Mouse (Mus musculus) thymus, adult 2 months (tissue): ENCODE data around the gene Zfand2b. TPM values are rescaled to one million over a fixed set of nuclear protein-coding genes. Genes with fewer than 3 reads are reported as not detected.

Source experiments
- DNase-seq: peaks from one replicate; pipeline ENCODE4 v3.0.0; 2021
- H3K27ac ChIP-seq: fragments of 200-500 bp; 2 replicates; pipeline ENCODE4 v1.5.1; 2012; ENCODE audit warnings: low read length, control low read depth; ENCODE audit not compliant: control insufficient read depth, insufficient read depth
- H3K27me3 ChIP-seq: fragments of 200-500 bp; 2 replicates; pipeline ENCODE4 v1.6.1; 2012; ENCODE audit warnings: mild to moderate bottlenecking, low read length, moderate library complexity, mixed read lengths; ENCODE audit not compliant: control insufficient read depth, insufficient read depth
- H3K36me3 ChIP-seq: fragments of 200-500 bp; 2 replicates; pipeline ENCODE4 v1.6.1; 2012; ENCODE audit warnings: mild to moderate bottlenecking, low read length, moderate library complexity; ENCODE audit not compliant: control insufficient read depth, insufficient read depth
- H3K4me1 ChIP-seq: fragments of 200-500 bp; replicated peaks from 2 replicates; pipeline ENCODE4 v1.6.1; 2012; ENCODE audit warnings: low read length; ENCODE audit not compliant: control insufficient read depth, insufficient read depth
- H3K4me3 ChIP-seq: fragments of 200-500 bp; 2 replicates; pipeline ENCODE4 v1.5.1; 2012; ENCODE audit warnings: mild to moderate bottlenecking, low read length, control low read depth, moderate library complexity; ENCODE audit not compliant: control insufficient read depth, insufficient read depth
- CTCF ChIP-seq: fragments of 200-500 bp; IDR thresholded peaks from 2 replicates; pipeline ENCODE4 v1.5.1; 2012; ENCODE audit warnings: mild to moderate bottlenecking, control low read depth, low read length, moderate library complexity, borderline replicate concordance; ENCODE audit not compliant: control insufficient read depth, poor library complexity, insufficient read depth; ENCODE audit errors: extremely low read depth
- POLR2A ChIP-seq: fragments of 200-500 bp; IDR thresholded peaks from 2 replicates; pipeline ENCODE4 v1.6.1; 2012; ENCODE audit warnings: mild to moderate bottlenecking, low read length, control low read depth, moderate library complexity; ENCODE audit not compliant: control insufficient read depth, poor library complexity, insufficient read depth; ENCODE audit errors: extremely low read depth
- WGBS: fragments of 180-500 bp; shearing (Covaris S2); methylation state at CpG from one replicate; pipeline ENCODE4 v1.1.7; 2018; 5-methylcytosine and 5-hydroxymethylcytosine counted together
- polyA plus RNA-seq: library from polyadenylated mRNA; depleted of rRNA; stranded (reverse); fragments of >200 nt; gene quantifications from 2 replicates; pipeline ENCODE4 v1.2.3, GENCODE M21; 2012

The Zfand2b gene
- polyA plus RNA-seq, 1 experiment, result 106 TPM

GRCm38 (mm10) chr1:75213096-75213495 is 44.6 kb downstream of the Zfand2b start:
- peaks cover 15% of the 10 kb centered on the region for H3K36me3 ChIP-seq
- peaks cover 73% of the 10 kb centered on the region for H3K4me1 ChIP-seq
- 7% methylated on average over 7 of the region's 7 CpGs for WGBS
- H3K27me3 ChIP-seq, result no peaks in the 10 kb centered on the region
- H3K27ac ChIP-seq, result peak overlapping the region; percentile 13; the same call in 1 of the 2 replicates
- H3K4me3 ChIP-seq, result no peak overlapping the region
- DNase-seq, result no peak
- TF ChIP-seq CTCF (no peak), POLR2A (no peak)

- Histone ChIP-seq H3K4me3 (no peak overlapping the region), H3K36me3 (peaks cover 15% of the 10 kb centered on the region), H3K27ac (no peak overlapping the region), H3K4me1 (peaks cover 64% of the 10 kb centered on the region), H3K27me3 (no peaks in the 10 kb centered on the region)
- TF ChIP-seq CTCF, result no peak
- TF ChIP-seq POLR2A, result no peak
- no peak for DNase-seq
- WGBS, result 69% methylated on average over 2 of the region's 2 CpGs
Observed at GRCm38 (mm10) chr1:75214442-75214841, 46.0 kb downstream of the Zfand2b start.

- WGBS, result 46% methylated on average over 5 of the region's 5 CpGs
- TF ChIP-seq CTCF, result no peak
- no peak for TF ChIP-seq POLR2A
- H3K27me3 ChIP-seq, result no peaks in the 10 kb centered on the region
- H3K4me3 ChIP-seq, result no peak overlapping the region
- peaks cover 15% of the 10 kb centered on the region for H3K36me3 ChIP-seq
- no peak overlapping the region for H3K27ac ChIP-seq
- H3K4me1 ChIP-seq, result peaks cover 67% of the 10 kb centered on the region
- no peak for DNase-seq
Observed at GRCm38 (mm10) chr1:75214886-75215285, 46.4 kb downstream of the Zfand2b start.

GRCm38 (mm10) chr1:75215785-75216184 is 47.3 kb downstream of the Zfand2b start:
- peaks cover 65% of the 10 kb centered on the region for H3K4me1 ChIP-seq
- TF ChIP-seq POLR2A (no peak), CTCF (no peak)
- H3K27ac ChIP-seq, result no peak overlapping the region
- peaks cover 15% of the 10 kb centered on the region for H3K36me3 ChIP-seq
- no peak overlapping the region for H3K4me3 ChIP-seq
- no peaks in the 10 kb centered on the region for H3K27me3 ChIP-seq
- WGBS, result 91% methylated on average over 9 of the region's 9 CpGs
- DNase-seq, result no peak

- no peak for DNase-seq
- H3K4me1 ChIP-seq, result peaks cover 61% of the 10 kb centered on the region
- peak overlapping the region; percentile 25; the same call in 1 of the 2 replicates for H3K4me3 ChIP-seq
- TF ChIP-seq CTCF (no peak), POLR2A (no peak)
- 45% methylated on average over 13 of the region's 13 CpGs for WGBS
- H3K36me3 ChIP-seq, result peaks cover 15% of the 10 kb centered on the region
- no peaks in the 10 kb centered on the region for H3K27me3 ChIP-seq
- peak overlapping the region; percentile 11; the same call in 1 of the 2 replicates for H3K27ac ChIP-seq
Observed at GRCm38 (mm10) chr1:75216797-75217585, 48.5 kb downstream of the Zfand2b start.

- Histone ChIP-seq H3K27ac (peak overlapping the region; percentile 47; the same call in 1 of the 2 replicates), H3K36me3 (peaks cover 15% of the 10 kb centered on the region), H3K4me3 (peak overlapping the region; percentile 71), H3K4me1 (peaks cover 60% of the 10 kb centered on the region), H3K27me3 (no peaks in the 10 kb centered on the region)
- no peak for DNase-seq
- TF ChIP-seq POLR2A, result no peak
- TF ChIP-seq CTCF, result no peak
- WGBS, result 1% methylated on average over 6 of the region's 6 CpGs
Observed at GRCm38 (mm10) chr1:75217893-75218226, 49.4 kb downstream of the Zfand2b start.

GRCm38 (mm10) chr1:75218227-75219001 is 50.0 kb downstream of the Zfand2b start:
- Histone ChIP-seq H3K27ac (peak overlapping the region; percentile 47), H3K4me1 (peaks cover 58% of the 10 kb centered on the region), H3K27me3 (no peaks in the 10 kb centered on the region), H3K4me3 (peak overlapping the region; percentile 71), H3K36me3 (peaks cover 15% of the 10 kb centered on the region)
- WGBS, result under 1% methylated on average over 38 of the region's 38 CpGs
- TF ChIP-seq POLR2A (peak; percentile 34; the same call in 1 of the 2 replicates), CTCF (no peak)
- DNase-seq, result peak; percentile 66
